Comparison of ENCODE assay signal across 7 mouse cellular contexts in the genomic region with DNA sequence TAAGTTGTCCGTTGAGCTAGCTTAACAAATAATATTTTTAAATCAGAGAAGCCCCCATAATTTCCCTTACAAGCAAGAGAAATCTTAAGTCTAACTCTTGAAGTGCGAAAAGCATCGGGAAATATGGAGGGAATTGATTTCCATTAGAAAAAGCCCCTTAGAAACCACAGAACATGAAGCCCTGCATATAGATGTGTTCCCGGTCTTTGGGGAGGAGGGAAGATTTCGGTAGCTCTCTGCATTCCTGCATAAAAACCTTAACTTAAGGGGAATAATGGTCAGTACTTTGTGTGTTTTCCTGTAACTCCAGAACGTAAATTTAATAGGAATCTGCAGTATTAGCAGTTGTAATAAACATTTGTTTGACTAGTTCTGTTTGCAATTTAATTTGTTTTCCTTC.
DNase-seq lines count a peak whose midpoint lies in the region; ATAC-seq lines count a peak whose summit lies in the region.

No protein-coding gene starts in this region.

- no peaks in the 10 kb centered on the region for H3K27me3 ChIP-seq in neural tube, embryonic 11.5 days (ENCODE audit: control insufficient read depth, insufficient read depth, low read length)
- H3K27me3 ChIP-seq in forebrain, embryonic 10.5 days (ENCODE audit: poor library complexity, severe bottlenecking), result no peaks in the 10 kb centered on the region
- no peaks in the 10 kb centered on the region for H3K27me3 ChIP-seq in limb, embryonic 15.5 days

- DNase-seq in neural tube, embryonic 11.5 days (ENCODE audit: low spot score), result no peak
- no peak for DNase-seq in neural tube, embryonic 10.5 days (ENCODE audit: extremely low spot score, low spot score)
- DNase-seq in forebrain, embryonic 10.5 days (ENCODE audit: extremely low spot score, low spot score), result no peak
- DNase-seq in right cerebral cortex, adult 2 months (ENCODE audit: low spot score in 2 of 2), result no peak
- no peak for DNase-seq in right cerebral cortex, postnatal 14 days
- no peak for DNase-seq in kidney, postnatal 10 days

- 1% methylated on average over 6 of the region's 6 CpGs for WGBS in neural tube, embryonic 11.5 days
- WGBS in forebrain, embryonic 10.5 days, result under 1% methylated on average over 6 of the region's 6 CpGs
- WGBS in limb, embryonic 15.5 days, result 0% methylated on average over 6 of the region's 6 CpGs

- ATAC-seq in neural tube, embryonic 11.5 days (ENCODE audit: insufficient read depth, low FRiP score, low TSS enrichment), result no peak
- no peak for ATAC-seq in limb, embryonic 15.5 days (ENCODE audit: insufficient number of reproducible peaks, low FRiP score, low TSS enrichment, low read depth)

- peak overlapping the region; percentile 66 for H3K9ac ChIP-seq in neural tube, embryonic 11.5 days (ENCODE audit: low read length)
- H3K9ac ChIP-seq in limb, embryonic 15.5 days, result 0 out of 2 replicates have a peak overlapping the region, but pooled peaks have one; percentile 23

- peak overlapping the region; percentile 97 for H3K27ac ChIP-seq in neural tube, embryonic 11.5 days (ENCODE audit: low read depth, low read length)
- peak overlapping the region; percentile 97 for H3K27ac ChIP-seq in forebrain, embryonic 10.5 days
- peak overlapping the region; percentile 98 for H3K27ac ChIP-seq in limb, embryonic 15.5 days

- peaks cover 5% of the 10 kb centered on the region; the same call in 1 of the 2 replicates for H3K4me1 ChIP-seq in neural tube, embryonic 11.5 days (ENCODE audit: control insufficient read depth, insufficient read depth, low read length)
- peaks cover 35% of the 10 kb centered on the region for H3K4me1 ChIP-seq in forebrain, embryonic 10.5 days
- peaks cover 22% of the 10 kb centered on the region for H3K4me1 ChIP-seq in limb, embryonic 15.5 days

- H3K36me3 ChIP-seq in neural tube, embryonic 11.5 days (ENCODE audit: control insufficient read depth, insufficient read depth, low read length), result no peaks in the 10 kb centered on the region
- H3K36me3 ChIP-seq in forebrain, embryonic 10.5 days (replicated peaks), result peaks cover 15% of the 10 kb centered on the region
- H3K36me3 ChIP-seq in limb, embryonic 15.5 days, result no peaks in the 10 kb centered on the region

- peak overlapping the region; percentile 31 for H3K4me3 ChIP-seq in neural tube, embryonic 11.5 days (ENCODE audit: low read depth, low read length)
- H3K4me3 ChIP-seq in forebrain, embryonic 10.5 days, result peak overlapping the region; percentile 58
- peak overlapping the region; percentile 56 for H3K4me3 ChIP-seq in limb, embryonic 15.5 days

- H3K9me3 ChIP-seq in neural tube, embryonic 11.5 days (ENCODE audit: control insufficient read depth, low read length), result no peaks in the 10 kb centered on the region
- H3K9me3 ChIP-seq in forebrain, embryonic 10.5 days, result no peaks in the 10 kb centered on the region
- H3K9me3 ChIP-seq in limb, embryonic 15.5 days, result no peaks in the 10 kb centered on the region

- H3K4me2 ChIP-seq in neural tube, embryonic 11.5 days (ENCODE audit: low read depth), result peak overlapping the region; percentile 49
- H3K4me2 ChIP-seq in limb, embryonic 15.5 days, result peak overlapping the region; percentile 72
